Mouse (Mus musculus) leukemia stem cell, adult 10-12 weeks (primary cell): Measurements from ENCODE around the gene Ube2a. TPM values are rescaled to one million over a fixed set of nuclear protein-coding genes. Genes with fewer than 3 reads are reported as not detected.

ENCODE experiments used
- polyA plus RNA-seq: library from polyadenylated mRNA; stranded (reverse); fragments of >175 nt; gene quantifications from 2 replicates; pipeline ENCODE4 v1.2.3, GENCODE M21; 2012; ENCODE audit warnings: low replicate concordance

Ube2a gene
- 117 and 139 TPM in 2 replicates for polyA plus RNA-seq

GRCm38 (mm10) chrX:36873765-36874164 lies at the start of gene Ube2a, which contains the start of gene C330007P06Rik:
Gene Ube2a (plus strand): TSS chrX:36873900.
Gene C330007P06Rik (minus strand): TSS chrX:36874111.

GRCm38 (mm10) chrX:36902321-36903114 lies 28.8 kb downstream of the Ube2a start, which contains the start of gene Nkrf:
Gene Nkrf (minus strand): TSS chrX:36902899.

Other genes starting within 250 kb of the Ube2a start
- 0.36 and 0.57 TPM in 2 replicates for gene Akap17b, start 228.5 kb upstream of the Ube2a start, polyA plus RNA-seq
- 0.78 TPM in 1 of 2 replicates, not detected in the other for gene Slc25a43, start 130.2 kb upstream of the Ube2a start, polyA plus RNA-seq
- 12.7 and 67.2 TPM in 2 replicates for gene Slc25a5, start 78.2 kb upstream of the Ube2a start, polyA plus RNA-seq
- gene C330007P06Rik, start 211 bp downstream of the Ube2a start, polyA plus RNA-seq: 0.30 and 2.9 TPM in 2 replicates
- 0.63 and 1.5 TPM in 2 replicates for gene Nkrf, start 29.0 kb downstream of the Ube2a start, polyA plus RNA-seq
- 2.4 and 2.7 TPM in 2 replicates for gene Sept6, start 117.9 kb downstream of the Ube2a start, polyA plus RNA-seq
- not detected in 2 replicates for gene Sowahd, start 174.9 kb downstream of the Ube2a start, polyA plus RNA-seq
- 55.0 and 262 TPM in 2 replicates for gene Rpl39, start 211.5 kb downstream of the Ube2a start, polyA plus RNA-seq
- 0.30 and 3.8 TPM in 2 replicates for gene Upf3b, start 236.4 kb downstream of the Ube2a start, polyA plus RNA-seq